Mouse (Mus musculus): ENCODE measurements around the gene Insm2. TPM values are rescaled to one million over a fixed set of nuclear protein-coding genes. Genes with fewer than 3 reads are reported as not detected.
A peak's percentile ranks its signal among the peaks of the same experiment; 100 is the strongest.

Insm2 gene
- polyA plus RNA-seq, 1 experiment from 2014 or later: 0.93 TPM

GRCm38 (mm10) chr12:55622615-55623245 is 23.5 kb downstream of the Insm2 start:
- 30% methylated on average over 3 of the region's 3 CpGs for WGBS
- Histone ChIP-seq H3K36me3 (ENCODE audit: control insufficient read depth, insufficient read depth, low read length) (no peaks in the 10 kb centered on the region), H3K27ac (replicated peaks; ENCODE audit: low read depth, low read length) (no peak overlapping the region), H3K4me1 (ENCODE audit: control insufficient read depth, insufficient read depth, low read length) (peaks cover 6% of the 10 kb centered on the region; the same call in 1 of the 2 replicates), H3K9ac (replicated peaks; ENCODE audit: low read length) (no peak overlapping the region), H3K4me3 (replicated peaks; ENCODE audit: low read depth, low read length) (no peak overlapping the region), H3K27me3 (ENCODE audit: control insufficient read depth, insufficient read depth, low read length) (no peaks in the 10 kb centered on the region), H3K4me2 (ENCODE audit: low read length) (no peak overlapping the region), H3K9me3 (ENCODE audit: control insufficient read depth, low read length) (no peaks in the 10 kb centered on the region)
- ATAC-seq (ENCODE audit: low FRiP score, low TSS enrichment): no peak; the same call in 1 of the 2 replicates
- peak; percentile 57 for DNase-seq

GRCm38 (mm10) chr12:55623254-55623653 is 24.0 kb downstream of the Insm2 start:
- Histone ChIP-seq H3K4me3 (replicated peaks; ENCODE audit: low read depth, low read length) (no peak overlapping the region), H3K9ac (replicated peaks; ENCODE audit: low read length) (no peak overlapping the region), H3K36me3 (ENCODE audit: control insufficient read depth, insufficient read depth, low read length) (no peaks in the 10 kb centered on the region), H3K4me1 (ENCODE audit: control insufficient read depth, insufficient read depth, low read length) (peaks cover 6% of the 10 kb centered on the region; the same call in 1 of the 2 replicates), H3K4me2 (ENCODE audit: low read length) (no peak overlapping the region), H3K9me3 (ENCODE audit: control insufficient read depth, low read length) (no peaks in the 10 kb centered on the region), H3K27me3 (ENCODE audit: control insufficient read depth, insufficient read depth, low read length) (no peaks in the 10 kb centered on the region), H3K27ac (replicated peaks; ENCODE audit: low read depth, low read length) (no peak overlapping the region)
- ATAC-seq (ENCODE audit: low FRiP score, low TSS enrichment) (no peak), DNase-seq (no peak)
- 85% methylated on average over 5 of the region's 5 CpGs for WGBS

GRCm38 (mm10) chr12:55626711-55627110 is 27.5 kb downstream of the Insm2 start:
- Histone ChIP-seq H3K9me3 (ENCODE audit: control insufficient read depth, low read length) (no peaks in the 10 kb centered on the region), H3K27ac (replicated peaks; ENCODE audit: low read depth, low read length) (no peak overlapping the region), H3K9ac (replicated peaks; ENCODE audit: low read length) (no peak overlapping the region), H3K27me3 (ENCODE audit: control insufficient read depth, insufficient read depth, low read length) (no peaks in the 10 kb centered on the region), H3K4me3 (replicated peaks; ENCODE audit: low read depth, low read length) (no peak overlapping the region), H3K36me3 (ENCODE audit: control insufficient read depth, insufficient read depth, low read length) (no peaks in the 10 kb centered on the region), H3K4me1 (ENCODE audit: control insufficient read depth, insufficient read depth, low read length) (peaks cover 6% of the 10 kb centered on the region; the same call in 1 of the 2 replicates), H3K4me2 (ENCODE audit: low read length) (no peak overlapping the region)
- DNase-seq: peak; percentile 18
- 40% methylated on average over 4 of the region's 4 CpGs for WGBS
- ATAC-seq (ENCODE audit: low FRiP score, low TSS enrichment): no peak

GRCm38 (mm10) chr12:55648011-55648525 is 48.8 kb downstream of the Insm2 start:
- Histone ChIP-seq H3K9me3 (ENCODE audit: control insufficient read depth, low read length) (no peaks in the 10 kb centered on the region), H3K27ac (replicated peaks; ENCODE audit: low read depth, low read length) (no peak overlapping the region), H3K27me3 (ENCODE audit: control insufficient read depth, insufficient read depth, low read length) (no peaks in the 10 kb centered on the region), H3K36me3 (ENCODE audit: control insufficient read depth, insufficient read depth, low read length) (no peaks in the 10 kb centered on the region), H3K4me1 (ENCODE audit: control insufficient read depth, insufficient read depth, low read length) (no peaks in the 10 kb centered on the region), H3K9ac (replicated peaks; ENCODE audit: low read length) (no peak overlapping the region), H3K4me2 (ENCODE audit: low read length) (no peak overlapping the region), H3K4me3 (replicated peaks; ENCODE audit: low read depth, low read length) (no peak overlapping the region)
- whole genome bisulfite sequencing: 96% methylated on average over 7 of the region's 7 CpGs
- ATAC-seq (ENCODE audit: low FRiP score, low TSS enrichment) (no peak), DNase-seq (no peak)

Other genes starting within 250 kb of the Insm2 start
- 448 and 461 TPM in 2 replicates for gene Psma6, start 215.2 kb upstream of the Insm2 start, polyA plus RNA-seq (2014; fragmentation: Nextera tagmentation; extraction: Ambion mirVana)
- 49.6 and 52.1 TPM in 2 replicates for gene Nfkbia, start 106.8 kb upstream of the Insm2 start, polyA plus RNA-seq (2014; fragmentation: Nextera tagmentation; extraction: Ambion mirVana)
- not detected in 2 replicates for gene Aldoart2, start 34.2 kb upstream of the Insm2 start, polyA plus RNA-seq (2014; fragmentation: Nextera tagmentation; extraction: Ambion mirVana)
- gene Ralgapa1, start 221.7 kb downstream of the Insm2 start, polyA plus RNA-seq (2014; fragmentation: Nextera tagmentation; extraction: Ambion mirVana): 34.7 and 37.0 TPM in 2 replicates
- 40.5 and 46.7 TPM in 2 replicates for gene Brms1l, start 236.9 kb downstream of the Insm2 start, polyA plus RNA-seq (2014; fragmentation: Nextera tagmentation; extraction: Ambion mirVana)